Mouse (Mus musculus) heart, embryonic 11.5 days (tissue): Measurements from ENCODE around the gene Ptprcap. TPM values are rescaled to one million over a fixed set of nuclear protein-coding genes. Genes with fewer than 3 reads are reported as not detected.
A peak's percentile ranks its signal among the peaks of the same experiment; 100 is the strongest.

ENCODE experiments used
- ATAC-seq: fragments of 200-750 bp; cut with Nextera tagmentation; replicated peaks from 2 replicates; pipeline ENCODE4 v1.8.0; 2017; ENCODE audit warnings: moderate library complexity; ENCODE audit not compliant: insufficient number of reproducible peaks, low FRiP score, low TSS enrichment
- H3K27ac ChIP-seq: fragments of 300-500 bp; sonication (generic); 2 replicates; pipeline ENCODE4 v1.5.1; 2014; ENCODE audit warnings: mild to moderate bottlenecking, low read depth, low read length
- H3K27me3 ChIP-seq: fragments of 300-500 bp; sonication (generic); 2 replicates; pipeline ENCODE4 v1.6.1; 2014; ENCODE audit warnings: mild to moderate bottlenecking, low read length, mixed read lengths; ENCODE audit not compliant: control insufficient read depth, insufficient read depth
- H3K36me3 ChIP-seq: fragments of 300-500 bp; sonication (generic); 2 replicates; pipeline ENCODE4 v1.6.1; 2014; ENCODE audit warnings: mild to moderate bottlenecking, low read length, moderate library complexity, mixed read lengths; ENCODE audit not compliant: control insufficient read depth, insufficient read depth
- H3K4me1 ChIP-seq: fragments of 300-500 bp; sonication (generic); 2 replicates; pipeline ENCODE4 v1.6.1; 2014; ENCODE audit warnings: low read length; ENCODE audit not compliant: control insufficient read depth, insufficient read depth
- H3K4me2 ChIP-seq: fragments of 300-500 bp; sonication (generic); 2 replicates; pipeline ENCODE4 v1.6.1; 2014; ENCODE audit warnings: mild to moderate bottlenecking, moderate library complexity
- H3K4me3 ChIP-seq: fragments of 300-500 bp; sonication (generic); 2 replicates; pipeline ENCODE4 v1.5.1; 2014; ENCODE audit warnings: low read depth, low read length
- H3K9ac ChIP-seq: fragments of 300-500 bp; sonication (generic); 2 replicates; pipeline ENCODE4 v1.6.1; 2014; ENCODE audit warnings: mild to moderate bottlenecking, low read depth, low read length, moderate library complexity
- H3K9me3 ChIP-seq: fragments of 300-500 bp; sonication (generic); replicated peaks from 2 replicates; pipeline ENCODE4 v1.6.1; 2016; ENCODE audit warnings: low read length; ENCODE audit not compliant: control insufficient read depth
- WGBS: fragments of 180-500 bp; shearing (Covaris S2); extraction: QIAGEN DNeasy Blood & Tissue Kit; methylation state at CpG from one replicate; pipeline ENCODE4 v1.1.7; 2014; ENCODE audit not compliant: insufficient replicate concordance; 5-methylcytosine and 5-hydroxymethylcytosine counted together
- polyA plus RNA-seq: library from polyadenylated mRNA; unstranded; fragments of >200 nt; fragmentation: Nextera tagmentation; extraction: Ambion mirVana; gene quantifications from 2 replicates; pipeline ENCODE4 v1.2.1, GENCODE M21; 2014

Gene Ptprcap
- polyA plus RNA-seq, 1 experiment from 2014 or later, result 1.7 TPM

DNA sequence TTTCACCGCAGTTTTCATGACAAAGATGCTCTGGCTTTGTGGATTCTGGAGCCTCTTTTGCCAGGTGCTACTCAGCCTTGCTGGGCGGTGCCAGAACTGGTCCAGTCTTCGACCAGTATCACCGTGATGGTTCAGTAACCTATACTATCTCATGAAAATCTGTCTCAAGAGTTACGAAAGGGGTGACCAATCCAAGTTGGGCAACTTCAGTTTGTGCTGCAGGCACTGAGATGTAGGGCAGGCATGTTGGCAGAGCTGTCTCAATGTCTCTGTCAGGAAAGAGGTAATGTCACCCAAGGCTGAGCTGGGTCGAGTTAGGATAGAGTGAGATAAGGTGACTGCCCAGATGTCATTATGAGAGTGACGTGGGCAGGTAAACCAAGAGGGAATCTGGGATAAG lies 27.0 kb downstream of the Ptprcap start:
- 74% methylated on average over 7 of the region's 7 CpGs for WGBS

DNA sequence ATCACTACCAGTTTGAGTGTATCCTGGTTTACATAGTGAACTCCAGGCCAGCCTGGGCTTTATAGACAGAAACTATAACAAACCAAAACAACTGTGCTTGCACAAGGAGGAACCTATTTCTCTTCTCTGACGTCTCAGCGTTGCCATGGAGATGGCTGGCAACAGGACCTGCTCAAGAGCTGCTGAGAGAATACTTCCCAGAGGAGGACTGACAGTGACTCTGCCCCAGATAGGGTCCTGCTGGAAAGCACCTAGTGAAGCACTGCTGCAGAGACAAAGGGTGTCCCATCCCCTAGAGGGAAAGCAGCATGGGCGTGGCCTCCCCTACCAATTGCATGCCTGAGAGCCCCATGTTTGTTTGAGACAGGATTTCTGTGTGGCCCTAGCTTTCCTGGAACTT lies 28.5 kb downstream of the Ptprcap start:
- Histone ChIP-seq H3K4me2 (no peak overlapping the region), H3K27me3 (0 out of 2 replicates have a peak, but pooled peaks cover 3% of the 10 kb centered on the region), H3K27ac (no peak overlapping the region), H3K36me3 (no peaks in the 10 kb centered on the region), H3K4me1 (peaks cover 9% of the 10 kb centered on the region), H3K9me3 (no peaks in the 10 kb centered on the region), H3K9ac (no peak overlapping the region), H3K4me3 (no peak overlapping the region)
- ATAC-seq, result no peak
- 50% methylated on average over 3 of the region's 3 CpGs for WGBS

More for the DNA sequence above, 27.0 kb downstream of the Ptprcap start:
- Histone ChIP-seq H3K36me3 (no peaks in the 10 kb centered on the region), H3K4me3 (no peak overlapping the region), H3K27me3 (0 out of 2 replicates have a peak, but pooled peaks cover 3% of the 10 kb centered on the region), H3K9me3 (no peaks in the 10 kb centered on the region), H3K4me2 (no peak overlapping the region), H3K9ac (no peak overlapping the region), H3K27ac (no peak overlapping the region), H3K4me1 (peaks cover 13% of the 10 kb centered on the region)
- ATAC-seq, result no peak

DNA sequence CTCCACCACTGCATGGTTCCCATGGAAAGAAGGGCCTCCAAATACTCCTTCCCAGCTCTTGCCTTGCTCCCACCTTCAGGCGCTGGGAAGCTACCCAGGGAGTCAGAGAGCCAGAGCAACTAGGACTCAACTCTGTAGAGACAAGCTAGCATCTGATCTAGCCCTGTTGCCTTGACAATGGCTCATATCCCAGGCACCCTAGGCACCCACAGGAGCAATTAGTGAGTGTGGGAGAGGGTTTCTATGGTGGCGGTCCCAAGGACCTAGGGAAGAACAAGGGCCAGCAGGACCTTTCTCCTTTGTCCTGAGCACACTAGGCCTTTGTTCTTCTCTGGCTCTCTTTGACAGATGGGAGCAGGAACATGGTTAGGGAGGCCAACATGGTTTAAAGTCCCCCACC lies 30.3 kb downstream of the Ptprcap start:
- Histone ChIP-seq H3K9ac (no peak overlapping the region), H3K27ac (no peak overlapping the region), H3K4me1 (peaks cover 9% of the 10 kb centered on the region), H3K27me3 (0 out of 2 replicates have a peak, but pooled peaks cover 3% of the 10 kb centered on the region), H3K4me3 (no peak overlapping the region), H3K9me3 (no peaks in the 10 kb centered on the region), H3K4me2 (no peak overlapping the region), H3K36me3 (no peaks in the 10 kb centered on the region)
- 82% methylated on average over 2 of the region's 2 CpGs for WGBS
- ATAC-seq, result no peak

DNA sequence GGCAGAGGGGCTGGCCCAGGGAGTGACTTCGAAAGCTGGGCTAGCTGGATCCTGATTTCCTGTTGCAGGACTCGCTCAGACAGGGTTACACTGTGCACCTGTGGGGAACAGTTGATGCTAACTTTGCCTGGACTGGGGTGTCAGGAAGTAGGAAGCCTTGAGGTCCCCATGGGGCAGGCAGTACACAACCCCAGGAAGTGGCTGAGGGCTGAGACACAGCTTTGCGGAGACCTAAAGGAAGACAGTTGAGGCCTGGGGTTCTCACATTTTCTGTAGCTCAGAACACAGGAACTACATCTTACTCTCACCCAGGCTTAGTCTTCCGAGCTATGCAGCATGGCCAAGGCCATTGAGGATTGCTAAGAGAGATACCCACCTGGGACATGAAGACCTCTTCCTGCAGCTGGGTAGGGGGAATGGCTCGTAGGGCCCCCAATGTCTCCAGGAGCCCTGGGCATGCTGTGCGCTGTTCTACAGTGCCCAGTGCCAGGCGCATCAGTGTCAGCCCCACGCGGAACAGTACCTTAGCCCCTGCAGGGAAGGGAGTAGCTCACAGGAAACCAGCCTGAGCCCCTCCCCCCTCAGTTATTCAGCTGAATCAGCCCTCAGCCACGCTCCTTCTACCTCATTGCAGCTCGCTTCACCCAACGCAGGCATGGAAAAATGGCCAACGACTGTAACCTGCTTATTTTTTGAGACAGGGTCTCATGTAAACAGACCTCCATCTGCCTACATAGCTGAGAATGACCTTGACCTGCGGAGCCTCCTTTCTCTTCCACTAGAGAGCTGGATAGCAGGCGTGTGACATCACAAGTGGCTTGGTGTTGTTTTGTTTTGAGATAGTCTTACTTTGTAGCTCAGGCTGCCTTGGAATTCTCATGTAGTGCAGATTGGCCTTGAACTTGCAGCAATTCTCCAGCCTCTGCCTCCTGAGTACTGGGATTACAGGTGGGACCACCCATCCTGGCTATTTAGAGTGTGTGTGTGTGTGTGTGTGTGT lies 31.9 kb downstream of the Ptprcap start:
- 0 out of 2 replicates have a peak overlapping the region, but pooled peaks have one; percentile 15 for H3K27ac ChIP-seq
- WGBS, result 52% methylated on average over 15 of the region's 15 CpGs
- H3K4me1 ChIP-seq, result peaks cover 9% of the 10 kb centered on the region
- 0 out of 2 replicates have a peak, but pooled peaks cover 3% of the 10 kb centered on the region for H3K27me3 ChIP-seq
- H3K36me3 ChIP-seq, result no peaks in the 10 kb centered on the region
- H3K4me2 ChIP-seq, result no peak overlapping the region; the same call in 1 of the 2 replicates
- H3K9ac ChIP-seq, result no peak overlapping the region
- no peaks in the 10 kb centered on the region for H3K9me3 ChIP-seq
- no peak overlapping the region for H3K4me3 ChIP-seq
- no peak for ATAC-seq

DNA sequence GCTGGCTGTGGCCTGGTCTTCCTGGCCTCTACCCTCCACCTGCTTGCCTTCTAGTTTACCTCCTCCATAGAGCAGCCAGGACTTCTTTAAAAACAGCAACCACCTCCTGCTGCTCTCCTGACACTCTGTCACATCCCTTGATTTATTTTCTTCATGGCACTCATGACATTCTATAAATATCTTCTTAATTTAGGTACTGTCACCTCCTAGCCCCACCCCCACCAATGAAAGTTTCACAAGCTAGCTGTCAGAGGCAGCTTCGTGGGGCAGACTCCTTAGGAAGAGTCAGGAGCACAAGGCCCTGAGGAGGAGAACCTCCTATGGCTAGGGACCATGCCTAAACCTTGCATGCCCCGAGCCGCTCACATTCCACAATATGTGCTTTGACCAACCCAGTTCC lies 33.9 kb downstream of the Ptprcap start:
- 65% methylated on average over 3 of the region's 3 CpGs for WGBS
- Histone ChIP-seq H3K4me3 (no peak overlapping the region), H3K9me3 (no peaks in the 10 kb centered on the region), H3K27me3 (0 out of 2 replicates have a peak, but pooled peaks cover 3% of the 10 kb centered on the region), H3K27ac (no peak overlapping the region), H3K9ac (0 out of 2 replicates have a peak overlapping the region, but pooled peaks have one; percentile 34), H3K36me3 (no peaks in the 10 kb centered on the region), H3K4me2 (no peak overlapping the region), H3K4me1 (peaks cover 18% of the 10 kb centered on the region)
- ATAC-seq, result no peak

DNA sequence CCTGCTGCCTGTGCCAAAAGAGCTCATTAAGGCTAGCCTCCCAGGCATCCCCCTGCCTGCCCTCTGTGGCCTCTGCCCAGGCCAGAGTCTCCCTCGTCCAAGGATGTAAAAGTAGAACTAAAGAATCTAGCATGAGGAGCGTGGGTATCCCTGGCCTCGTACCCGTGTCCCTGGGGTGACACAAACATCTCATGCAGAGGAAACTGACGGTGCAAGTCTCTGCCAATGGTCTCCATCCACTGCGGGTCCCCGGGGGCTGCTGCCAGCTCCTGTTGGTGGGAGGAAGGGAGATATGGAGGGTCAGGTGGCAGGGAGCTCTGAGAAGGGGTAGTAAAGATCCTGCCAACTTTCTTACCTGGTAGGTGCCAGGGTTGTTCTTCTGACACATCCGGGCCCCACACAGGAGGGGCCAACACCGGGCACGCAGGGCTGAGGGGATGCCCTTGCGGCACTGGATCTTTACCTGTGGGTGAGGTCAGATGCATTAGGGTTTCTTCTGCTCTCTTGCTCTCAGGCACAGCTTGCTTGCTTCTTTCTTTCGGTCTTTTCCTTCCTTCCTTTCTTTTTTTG lies 35.7 kb downstream of the Ptprcap start:
- 0 out of 2 replicates have a peak, but pooled peaks cover 3% of the 10 kb centered on the region for H3K27me3 ChIP-seq
- ATAC-seq, result no peak
- WGBS, result 83% methylated on average over 12 of the region's 12 CpGs
- no peak overlapping the region for H3K4me3 ChIP-seq
- no peaks in the 10 kb centered on the region for H3K9me3 ChIP-seq
- H3K36me3 ChIP-seq, result peaks cover 6% of the 10 kb centered on the region; the same call in 1 of the 2 replicates
- H3K9ac ChIP-seq, result no peak overlapping the region
- peaks cover 32% of the 10 kb centered on the region for H3K4me1 ChIP-seq
- no peak overlapping the region for H3K4me2 ChIP-seq
- no peak overlapping the region for H3K27ac ChIP-seq

DNA sequence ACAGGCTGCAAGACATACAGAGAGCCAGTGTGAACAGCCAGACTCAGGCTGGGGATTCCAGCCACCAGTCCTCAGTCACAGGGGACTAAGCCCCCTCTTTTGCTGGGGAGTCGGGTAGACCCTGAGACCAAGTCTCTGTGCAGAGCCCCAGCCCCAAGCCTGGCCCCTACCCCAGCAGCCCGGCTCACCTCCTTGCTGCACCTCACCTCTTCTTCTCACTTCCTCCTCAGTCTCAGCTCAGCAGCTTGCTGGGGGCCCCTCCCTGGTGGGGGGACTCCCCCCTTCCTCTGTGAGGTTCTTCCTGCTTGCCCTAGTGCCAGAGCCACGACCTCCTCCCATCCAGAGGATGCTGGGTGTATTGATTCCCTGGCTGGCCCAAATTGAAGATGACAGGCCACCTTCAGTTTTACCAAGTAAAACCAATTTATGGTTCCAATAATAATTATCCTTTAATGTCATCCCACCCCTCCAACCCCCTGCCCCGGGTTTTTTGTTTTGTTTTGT lies 37.5 kb downstream of the Ptprcap start, which contains the start of gene Tbc1d10c:
TSS of gene Tbc1d10c (minus strand) at position 454 of the 504 bp plus-strand sequence.
- peak within 1 kb of the TSS; percentile 87 for H3K27ac ChIP-seq
- H3K4me1 ChIP-seq, result peaks cover 25% of the 10 kb centered on the region
- peak within 1 kb of the TSS; percentile 61 for H3K4me3 ChIP-seq
- peak within 1 kb of the TSS; percentile 89 for H3K4me2 ChIP-seq
- H3K27me3 ChIP-seq, result no peaks in the 10 kb centered on the region
- no peaks in the 10 kb centered on the region for H3K9me3 ChIP-seq
- H3K36me3 ChIP-seq, result peaks cover 13% of the 10 kb centered on the region
- ATAC-seq, result no peak
- WGBS, result 52% methylated on average over 4 of the region's 4 CpGs
- peak within 1 kb of the TSS; percentile 93 for H3K9ac ChIP-seq

DNA sequence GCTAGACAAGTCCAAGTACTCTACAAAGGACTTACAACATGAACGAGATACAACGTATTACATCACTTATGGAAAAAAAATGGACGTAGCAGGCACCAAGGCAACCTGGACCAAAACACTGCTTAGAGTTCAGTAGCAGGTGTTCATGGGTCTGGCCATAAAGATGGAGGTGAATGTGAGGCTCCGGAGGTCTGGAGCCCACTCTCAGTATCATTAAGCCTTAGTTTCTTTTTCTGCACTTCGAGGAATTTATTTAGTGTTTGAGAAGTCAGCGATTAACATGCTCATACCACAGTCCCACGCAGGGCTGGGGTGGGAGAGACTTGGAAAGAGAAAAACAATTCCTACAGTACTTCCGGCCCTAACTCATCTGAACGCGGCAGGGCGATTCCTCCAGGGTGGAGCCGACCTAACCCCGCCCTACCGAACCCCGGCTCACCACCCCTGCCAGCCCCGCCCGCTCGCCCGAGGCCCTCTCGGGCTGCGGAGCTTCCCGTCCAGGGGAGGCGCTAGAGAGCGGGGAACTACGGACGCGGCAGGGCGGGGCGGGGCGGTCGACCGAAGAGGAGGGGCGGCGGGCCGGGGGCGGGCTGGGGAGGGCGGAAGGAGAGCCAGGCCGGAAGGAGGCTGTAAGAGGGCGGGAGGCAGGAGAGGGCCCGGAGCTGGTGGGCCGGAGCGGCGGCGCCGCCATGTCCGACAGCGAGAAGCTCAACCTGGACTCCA lies 38.3 kb downstream of the Ptprcap start, which contains the start of gene Ppp1ca:
TSS of gene Ppp1ca (plus strand) at position 538 of the 723 bp plus-strand sequence.
- peak within 1 kb of the TSS; percentile 89 for H3K4me2 ChIP-seq
- 6% methylated on average over 42 of the region's 47 CpGs for WGBS

More for the DNA sequence above, 38.3 kb downstream of the Ptprcap start, which contains the start of gene Ppp1ca:
- Histone ChIP-seq H3K9ac (peak within 1 kb of the TSS; percentile 93), H3K27ac (peak within 1 kb of the TSS; percentile 87), H3K27me3 (no peaks in the 10 kb centered on the region), H3K36me3 (peaks cover 17% of the 10 kb centered on the region), H3K4me1 (peaks cover 30% of the 10 kb centered on the region), H3K9me3 (no peaks in the 10 kb centered on the region), H3K4me3 (peak within 1 kb of the TSS; percentile 61)
- ATAC-seq, result peak; percentile 92
